Mouse (Mus musculus) left cerebral cortex, postnatal 4 days (tissue): ENCODE data around the gene Gm21943. TPM values are rescaled to one million over a fixed set of nuclear protein-coding genes. Genes with fewer than 3 reads are reported as not detected.
"Not testable (repeated sequence)": the region's sequence is repeated elsewhere in the genome, so short reads cannot be mapped to it uniquely, and the experiment has no call there.

Experiments used
- DNase-seq: peaks from one replicate; pipeline ENCODE4 v3.0.0-alpha.2; 2022
- intact Hi-C: fragments of 180-260 bp; cut with DNase I; formaldehyde crosslinking; loops from one replicate; pipeline ENCODE4 v1.15.1; 2025
- total RNA-seq, 2 experiments: library from RNA; stranded (reverse); gene quantifications; 2 replicates each; pipeline ENCODE4 v1.2.3; 2021

Gene Gm21943
- total RNA-seq = not detected

DNA sequence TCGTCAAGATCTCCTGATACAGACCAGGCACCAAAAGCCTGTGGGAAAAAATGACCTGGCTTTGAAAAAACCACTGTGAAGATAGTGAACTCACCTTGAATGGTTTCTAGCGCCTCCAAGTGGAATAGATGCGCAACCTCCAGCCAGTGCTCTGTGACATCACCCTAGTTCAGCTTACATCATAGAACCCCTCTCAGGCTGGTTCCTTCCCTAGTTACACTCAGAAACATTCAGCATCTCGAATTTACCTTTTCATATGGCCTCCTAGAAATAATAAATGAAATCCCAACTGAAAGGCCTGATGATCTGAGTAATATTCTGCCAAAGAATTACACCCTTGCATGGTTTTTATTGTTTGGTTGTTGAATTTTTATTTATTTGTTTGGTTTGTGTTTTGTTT, at the start of gene Gm21943:
Gene Gm21943 (minus strand): TSS at position 101 of the 400 bp plus-strand sequence.
- intact Hi-C loops, DNase-seq: not testable (repeated sequence)

Other genes with a start within 250 kb of the Gm21943 start
- not detected for gene Gm28961, start 172.0 kb upstream of the Gm21943 start, total RNA-seq